Mouse (Mus musculus) heart, postnatal 0 days (tissue): ENCODE results near the gene Filip1l.

Source experiments
- CTCF ChIP-seq: IDR thresholded peaks from 2 replicates; pipeline ENCODE4 v1.5.1; 2016; ENCODE audit warnings: antibody characterized with exemption, control low read depth, low read depth
- EP300 ChIP-seq: IDR thresholded peaks from 2 replicates; pipeline ENCODE4 v1.6.1; 2016; ENCODE audit warnings: antibody characterized with exemption, low read depth

- no peak for TF ChIP-seq EP300
- TF ChIP-seq CTCF: no peak
Measured at GRCm38 (mm10) chr16:57548608-57549007, 195.7 kb downstream of the Filip1l start.
